Mouse (Mus musculus) limb, embryonic 12.5 days (tissue): ENCODE results near the gene Acads. TPM values are rescaled to one million over a fixed set of nuclear protein-coding genes. Genes with fewer than 3 reads are reported as not detected.
"Not testable (repeated sequence)": the region's sequence is repeated elsewhere in the genome, so short reads cannot be mapped to it uniquely, and the experiment has no call there.

Source experiments
- ATAC-seq: fragments of 200-750 bp; cut with Nextera tagmentation; 2 replicates; pipeline ENCODE4 v1.8.0; 2017; ENCODE audit warnings: low read depth, moderate TSS enrichment; ENCODE audit not compliant: insufficient number of reproducible peaks, insufficient read depth, low FRiP score, low TSS enrichment
- H3K27ac ChIP-seq: fragments of 300-500 bp; sonication (generic); 2 replicates; pipeline ENCODE4 v1.5.1; 2016; ENCODE audit warnings: mild to moderate bottlenecking, moderate library complexity
- H3K27me3 ChIP-seq: fragments of 300-500 bp; sonication (generic); 2 replicates; pipeline ENCODE4 v1.6.1; 2016; ENCODE audit warnings: mild to moderate bottlenecking, moderate library complexity
- H3K36me3 ChIP-seq: fragments of 300-500 bp; sonication (generic); 2 replicates; pipeline ENCODE4 v1.6.1; 2016; ENCODE audit warnings: mild to moderate bottlenecking, moderate library complexity
- H3K4me1 ChIP-seq: fragments of 300-500 bp; sonication (generic); replicated peaks from 2 replicates; pipeline ENCODE4 v1.6.1; 2016
- H3K4me2 ChIP-seq: fragments of 300-500 bp; sonication (generic); 2 replicates; pipeline ENCODE4 v1.6.1; 2016; ENCODE audit warnings: mild to moderate bottlenecking, moderate library complexity
- H3K4me3 ChIP-seq: fragments of 300-500 bp; sonication (generic); replicated peaks from 2 replicates; pipeline ENCODE4 v1.5.1; 2016; ENCODE audit warnings: mild to moderate bottlenecking
- H3K9ac ChIP-seq: fragments of 300-500 bp; sonication (generic); replicated peaks from 2 replicates; pipeline ENCODE4 v1.6.1; 2016; ENCODE audit warnings: mild to moderate bottlenecking, moderate library complexity
- H3K9me3 ChIP-seq: fragments of 300-500 bp; sonication (generic); 2 replicates; pipeline ENCODE4 v1.6.1; 2016; ENCODE audit warnings: mild to moderate bottlenecking, moderate library complexity
- WGBS: fragments of 180-500 bp; shearing (Covaris S2); methylation state at CpG from one replicate; pipeline ENCODE4 v1.1.7; 2016; 5-methylcytosine and 5-hydroxymethylcytosine counted together
- polyA plus RNA-seq: library from polyadenylated mRNA; unstranded; fragments of >200 nt; fragmentation: Nextera tagmentation; extraction: Ambion mirVana; gene quantifications from 2 replicates; pipeline ENCODE4 v1.2.1, GENCODE M21; 2016

The Acads gene
- polyA plus RNA-seq, 1 experiment from 2014 or later = 69.5 TPM

- Histone ChIP-seq H3K27ac (no peak overlapping the region), H3K27me3 (no peaks in the 10 kb centered on the region), H3K9ac (no peak overlapping the region), H3K4me1 (peaks cover 9% of the 10 kb centered on the region; the same call in 1 of the 2 replicates), H3K4me2 (no peak overlapping the region), H3K4me3 (no peak overlapping the region), H3K9me3 (no peaks in the 10 kb centered on the region), H3K36me3 (peaks cover 82% of the 10 kb centered on the region)
- no peak for ATAC-seq
- 91% methylated on average over 8 of the region's 8 CpGs for WGBS
These were observed 4.6 kb downstream of the Acads start for GRCm38 (mm10) chr5:115114501-115114900.

GRCm38 (mm10) chr5:115113244-115113643 lies 5.9 kb downstream of the Acads start:
- H3K36me3 ChIP-seq = peaks cover 89% of the 10 kb centered on the region
- H3K27ac ChIP-seq = no peak overlapping the region
- ATAC-seq = no peak
- H3K4me2 ChIP-seq = no peak overlapping the region
- no peak overlapping the region for H3K9ac ChIP-seq
- no peaks in the 10 kb centered on the region for H3K9me3 ChIP-seq
- H3K27me3 ChIP-seq = no peaks in the 10 kb centered on the region
- WGBS = 95% methylated on average over 12 of the region's 12 CpGs
- no peak overlapping the region for H3K4me3 ChIP-seq
- peaks cover 1% of the 10 kb centered on the region; the same call in 1 of the 2 replicates for H3K4me1 ChIP-seq

GRCm38 (mm10) chr5:115111156-115111555 lies 8.0 kb downstream of the Acads start:
- no peaks in the 10 kb centered on the region for H3K9me3 ChIP-seq
- no peak overlapping the region for H3K9ac ChIP-seq
- H3K27me3 ChIP-seq = no peaks in the 10 kb centered on the region
- ATAC-seq = no peak
- no peaks in the 10 kb centered on the region for H3K4me1 ChIP-seq
- H3K4me3 ChIP-seq = no peak overlapping the region
- H3K4me2 ChIP-seq = no peak overlapping the region
- H3K27ac ChIP-seq = no peak overlapping the region
- WGBS = 93% methylated on average over 8 of the region's 8 CpGs
- peaks cover 89% of the 10 kb centered on the region for H3K36me3 ChIP-seq

DNA sequence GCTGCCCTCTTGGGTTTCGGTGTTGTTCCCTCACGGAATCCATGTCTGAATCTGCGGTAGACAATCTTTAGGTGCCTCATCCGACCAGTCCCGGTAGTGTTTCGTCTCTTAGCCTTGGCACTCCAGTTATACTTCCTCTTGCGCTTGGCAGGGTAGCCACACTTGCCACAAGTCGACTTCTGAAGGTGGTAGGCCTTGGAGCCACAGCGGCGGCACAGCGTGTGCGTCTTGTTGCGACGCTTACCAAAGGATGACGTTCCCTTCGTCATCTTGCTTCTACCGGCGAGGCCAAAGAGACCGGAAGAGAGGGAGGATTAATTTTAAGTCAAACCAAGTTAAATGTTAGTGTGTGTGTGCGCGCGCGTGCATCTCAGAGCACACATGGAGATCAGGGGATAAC lies 15.9 kb downstream of the Acads start:
- H3K36me3 ChIP-seq = peaks cover 66% of the 10 kb centered on the region
- not testable (repeated sequence) for H3K27me3 ChIP-seq, H3K9me3 ChIP-seq, H3K4me1 ChIP-seq, H3K27ac ChIP-seq, H3K9ac ChIP-seq, ATAC-seq, H3K4me2 ChIP-seq, H3K4me3 ChIP-seq
- 96% methylated on average over 23 of the region's 23 CpGs for WGBS

DNA sequence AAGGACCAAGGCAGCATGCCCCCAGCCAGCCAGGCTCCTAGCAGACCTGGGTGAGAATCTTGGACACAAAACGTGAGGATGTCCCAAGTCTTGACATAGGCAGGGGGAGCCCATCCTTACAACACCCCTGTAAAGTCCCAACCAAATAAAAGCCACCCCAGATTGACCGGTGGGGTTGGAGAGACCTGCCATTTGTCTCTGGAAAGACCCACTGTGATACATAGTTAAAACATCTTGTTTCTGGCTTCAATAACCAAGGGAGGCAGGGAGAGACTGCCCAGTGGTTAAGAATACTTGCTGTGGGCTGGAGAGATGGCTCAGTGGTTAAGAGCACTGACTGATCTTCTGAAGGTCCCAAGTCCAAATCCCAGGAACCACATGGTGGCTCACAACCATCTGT lies 16.9 kb downstream of the Acads start:
- Histone ChIP-seq H3K36me3 (peaks cover 66% of the 10 kb centered on the region), H3K9ac (no peak overlapping the region), H3K27me3 (no peaks in the 10 kb centered on the region), H3K4me3 (no peak overlapping the region), H3K9me3 (no peaks in the 10 kb centered on the region), H3K27ac (no peak overlapping the region), H3K4me2 (no peak overlapping the region), H3K4me1 (no peaks in the 10 kb centered on the region)
- whole genome bisulfite sequencing = 85% methylated on average over 2 of the region's 2 CpGs
- ATAC-seq = no peak

DNA sequence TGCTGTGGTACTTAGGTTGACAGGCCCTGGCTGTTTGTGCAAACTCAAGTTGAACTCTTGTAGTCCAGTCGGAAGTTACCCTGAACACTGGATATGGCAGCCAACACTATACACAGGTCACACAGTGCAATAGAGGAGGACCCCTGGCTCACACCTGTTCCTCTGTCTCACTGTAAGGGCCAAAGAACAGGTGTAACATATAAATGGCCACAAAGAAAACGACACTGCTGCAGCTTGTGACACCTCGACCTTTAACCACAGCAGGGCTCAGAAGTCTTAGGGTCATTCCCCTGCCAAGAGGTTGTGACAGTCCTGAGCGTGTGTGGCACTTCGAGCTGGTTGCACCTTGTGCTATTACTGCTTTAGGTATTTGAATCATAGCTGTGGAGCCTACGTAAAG lies 18.7 kb downstream of the Acads start:
- peaks cover 77% of the 10 kb centered on the region for H3K36me3 ChIP-seq
- H3K4me1 ChIP-seq = no peaks in the 10 kb centered on the region
- H3K27ac ChIP-seq = no peak overlapping the region
- no peaks in the 10 kb centered on the region for H3K27me3 ChIP-seq
- WGBS = 76% methylated on average over 6 of the region's 6 CpGs
- H3K9ac ChIP-seq = no peak overlapping the region
- H3K9me3 ChIP-seq = no peaks in the 10 kb centered on the region
- H3K4me3 ChIP-seq = no peak overlapping the region
- no peak for ATAC-seq
- no peak overlapping the region for H3K4me2 ChIP-seq

DNA sequence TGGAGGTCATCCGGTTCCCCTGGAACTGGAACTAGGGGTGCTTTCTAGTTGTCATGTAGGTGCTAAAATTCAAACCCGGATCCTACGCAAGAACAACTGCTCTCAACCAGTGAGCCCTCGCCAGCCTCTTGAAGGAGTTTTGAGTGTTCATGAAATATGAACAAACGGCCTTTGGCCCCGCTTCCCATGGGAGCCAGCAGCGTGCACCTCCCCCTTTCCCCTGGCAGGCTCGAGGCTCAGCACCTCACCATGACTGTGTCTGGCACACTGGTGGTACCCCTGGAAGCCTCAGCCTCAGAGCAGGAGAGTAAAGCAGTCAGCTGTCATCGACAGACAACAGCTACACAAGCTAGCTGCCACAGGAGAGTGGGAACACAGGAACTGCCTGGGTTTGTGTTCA lies 19.2 kb downstream of the Acads start:
- no peak overlapping the region for H3K4me2 ChIP-seq
- no peaks in the 10 kb centered on the region for H3K9me3 ChIP-seq
- ATAC-seq = no peak
- H3K27ac ChIP-seq = no peak overlapping the region
- no peak overlapping the region for H3K9ac ChIP-seq
- no peaks in the 10 kb centered on the region for H3K27me3 ChIP-seq
- no peak overlapping the region for H3K4me3 ChIP-seq
- H3K4me1 ChIP-seq = no peaks in the 10 kb centered on the region
- peaks cover 81% of the 10 kb centered on the region for H3K36me3 ChIP-seq
- WGBS = 84% methylated on average over 9 of the region's 9 CpGs

DNA sequence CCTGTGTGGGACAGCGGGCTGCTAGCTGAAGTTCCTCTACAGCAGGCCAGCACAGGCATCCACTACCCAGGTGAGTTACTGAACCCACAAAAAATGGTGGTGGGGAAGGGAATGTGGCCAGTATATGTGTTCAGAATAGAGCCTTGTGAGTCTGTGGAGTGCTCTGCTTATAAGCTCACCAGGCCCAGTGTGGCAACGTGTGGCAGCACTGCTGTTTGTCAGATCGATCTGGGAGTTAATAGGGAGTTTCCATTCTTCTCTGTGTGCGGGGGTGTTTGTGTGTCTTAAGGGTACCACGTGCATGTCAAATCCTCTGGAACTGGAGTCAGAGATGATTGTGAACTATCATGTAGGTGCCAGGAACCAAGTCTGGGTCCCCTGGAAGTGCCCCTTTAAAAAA lies 19.6 kb downstream of the Acads start:
- H3K27me3 ChIP-seq = no peaks in the 10 kb centered on the region
- no peak overlapping the region for H3K4me2 ChIP-seq
- H3K4me3 ChIP-seq = no peak overlapping the region
- 87% methylated on average over 5 of the region's 5 CpGs for WGBS
- no peak overlapping the region for H3K27ac ChIP-seq
- H3K9me3 ChIP-seq = no peaks in the 10 kb centered on the region
- no peaks in the 10 kb centered on the region for H3K4me1 ChIP-seq
- ATAC-seq = no peak
- H3K36me3 ChIP-seq = peaks cover 84% of the 10 kb centered on the region
- no peak overlapping the region for H3K9ac ChIP-seq

GRCm38 (mm10) chr5:115098195-115098594 lies 21.0 kb downstream of the Acads start, which contains the start of gene Gm10401:
Gene Gm10401, minus strand, starts transcription at chr5:115098295.
- WGBS = 97% methylated on average over 8 of the region's 8 CpGs
- Histone ChIP-seq H3K27me3 (no peaks in the 10 kb centered on the region), H3K9me3 (no peaks in the 10 kb centered on the region), H3K36me3 (peaks cover 85% of the 10 kb centered on the region), H3K4me3 (no peak within 1 kb of the TSS), H3K4me2 (no peak within 1 kb of the TSS), H3K9ac (no peak within 1 kb of the TSS), H3K27ac (no peak within 1 kb of the TSS), H3K4me1 (no peaks in the 10 kb centered on the region)
- no peak for ATAC-seq

- H3K27ac ChIP-seq = no peak overlapping the region
- H3K9ac ChIP-seq = no peak overlapping the region
- WGBS = 83% methylated on average over 6 of the region's 6 CpGs
- no peak overlapping the region for H3K4me3 ChIP-seq
- no peak for ATAC-seq
- no peaks in the 10 kb centered on the region for H3K27me3 ChIP-seq
- peaks cover 97% of the 10 kb centered on the region for H3K36me3 ChIP-seq
- no peaks in the 10 kb centered on the region for H3K4me1 ChIP-seq
- no peaks in the 10 kb centered on the region for H3K9me3 ChIP-seq
- H3K4me2 ChIP-seq = no peak overlapping the region
These were observed 27.4 kb downstream of the Acads start for GRCm38 (mm10) chr5:115091776-115092175.

- no peak overlapping the region for H3K27ac ChIP-seq
- H3K9me3 ChIP-seq = no peaks in the 10 kb centered on the region
- WGBS = 75% methylated on average over 3 of the region's 3 CpGs
- peaks cover 97% of the 10 kb centered on the region for H3K36me3 ChIP-seq
- H3K9ac ChIP-seq = no peak overlapping the region
- H3K4me2 ChIP-seq = no peak overlapping the region
- no peaks in the 10 kb centered on the region for H3K4me1 ChIP-seq
- H3K4me3 ChIP-seq = no peak overlapping the region
- H3K27me3 ChIP-seq = no peaks in the 10 kb centered on the region
- ATAC-seq = no peak
These were observed 28.1 kb downstream of the Acads start for GRCm38 (mm10) chr5:115091015-115091414.

GRCm38 (mm10) chr5:115089592-115090268 lies 29.4 kb downstream of the Acads start:
- no peaks in the 10 kb centered on the region for H3K9me3 ChIP-seq
- ATAC-seq = no peak
- H3K4me1 ChIP-seq = no peaks in the 10 kb centered on the region
- no peaks in the 10 kb centered on the region for H3K27me3 ChIP-seq
- H3K4me2 ChIP-seq = no peak overlapping the region
- peaks cover 96% of the 10 kb centered on the region for H3K36me3 ChIP-seq
- WGBS = 88% methylated on average over 5 of the region's 5 CpGs
- H3K27ac ChIP-seq = no peak overlapping the region
- H3K4me3 ChIP-seq = no peak overlapping the region
- no peak overlapping the region for H3K9ac ChIP-seq
